Mouse (Mus musculus) small intestine, adult 2 months (tissue): ENCODE results near the gene Slc25a20. TPM values are rescaled to one million over a fixed set of nuclear protein-coding genes. Genes with fewer than 3 reads are reported as not detected.
A peak's percentile ranks its signal among the peaks of the same experiment; 100 is the strongest.

Source experiments
- H3K27ac ChIP-seq: fragments of 200-500 bp; 2 replicates; pipeline ENCODE4 v1.5.1; 2012; ENCODE audit warnings: low read depth, low read length, control low read depth, inconsistent platforms; ENCODE audit not compliant: insufficient read depth
- H3K27me3 ChIP-seq: fragments of 200-500 bp; 2 replicates; pipeline ENCODE4 v1.6.1; 2012; ENCODE audit warnings: mild to moderate bottlenecking, moderate library complexity, low read length, inconsistent platforms; ENCODE audit not compliant: control insufficient read depth, insufficient read depth
- H3K36me3 ChIP-seq: fragments of 200-500 bp; 2 replicates; pipeline ENCODE4 v1.6.1; 2012; ENCODE audit warnings: mild to moderate bottlenecking, low read length, control low read depth, inconsistent platforms; ENCODE audit not compliant: control insufficient read depth, insufficient read depth
- H3K4me1 ChIP-seq: fragments of 200-500 bp; 2 replicates; pipeline ENCODE4 v1.6.1; 2012; ENCODE audit warnings: low read length, inconsistent platforms, mixed read lengths; ENCODE audit not compliant: control insufficient read depth, insufficient read depth, insufficient read length
- H3K4me3 ChIP-seq: fragments of 200-500 bp; 2 replicates; pipeline ENCODE4 v1.5.1; 2012; ENCODE audit warnings: low read depth, mild to moderate bottlenecking, control low read depth, inconsistent platforms, low read length, moderate library complexity
- CTCF ChIP-seq: fragments of 200-500 bp; IDR thresholded peaks from 2 replicates; pipeline ENCODE4 v1.5.1; 2012; ENCODE audit warnings: low read depth, mild to moderate bottlenecking, control low read depth, inconsistent platforms, low read length, moderate library complexity, mixed read lengths; ENCODE audit not compliant: insufficient replicate concordance, insufficient read length; ENCODE audit errors: extremely low read depth
- POLR2A ChIP-seq: fragments of 200-500 bp; IDR thresholded peaks from 2 replicates; pipeline ENCODE4 v1.6.1; 2012; ENCODE audit warnings: low read depth, mild to moderate bottlenecking, control low read depth, inconsistent platforms, low read length, moderate library complexity
- WGBS: fragments of 180-500 bp; shearing (Covaris S2); methylation state at CpG from one replicate; pipeline ENCODE4 v1.1.7; 2018; 5-methylcytosine and 5-hydroxymethylcytosine counted together
- polyA plus RNA-seq: library from polyadenylated mRNA; depleted of rRNA; stranded (reverse); fragments of >200 nt; gene quantifications from 2 replicates; pipeline ENCODE4 v1.2.3, GENCODE M21; 2012; rRNA removed

Gene Slc25a20
- polyA plus RNA-seq = 19.7 and 26.0 TPM in 2 replicates

GRCm38 (mm10) chr9:108661677-108662612 is at the start of gene Slc25a20:
Gene Slc25a20, plus strand, starts transcription at chr9:108662088.
- WGBS = 3% methylated on average over 37 of the region's 37 CpGs
- Histone ChIP-seq H3K4me1 (peaks cover 5% of the 10 kb centered on the region; the same call in 1 of the 2 replicates), H3K36me3 (no peaks in the 10 kb centered on the region), H3K27ac (peak within 1 kb of the TSS; percentile 51; the same call in 1 of the 2 replicates), H3K4me3 (peak within 1 kb of the TSS; percentile 75), H3K27me3 (no peaks in the 10 kb centered on the region)
- TF ChIP-seq CTCF (no peak), POLR2A (no peak)

- 82% methylated on average over 1 of the region's 1 CpGs for WGBS
- Histone ChIP-seq H3K4me3 (no peak overlapping the region), H3K4me1 (no peaks in the 10 kb centered on the region), H3K36me3 (peaks cover 63% of the 10 kb centered on the region), H3K27me3 (no peaks in the 10 kb centered on the region), H3K27ac (no peak overlapping the region)
- TF ChIP-seq POLR2A (no peak), CTCF (no peak)
Observed at GRCm38 (mm10) chr9:108617301-108617700, 44.6 kb upstream of the Slc25a20 start.

DNA sequence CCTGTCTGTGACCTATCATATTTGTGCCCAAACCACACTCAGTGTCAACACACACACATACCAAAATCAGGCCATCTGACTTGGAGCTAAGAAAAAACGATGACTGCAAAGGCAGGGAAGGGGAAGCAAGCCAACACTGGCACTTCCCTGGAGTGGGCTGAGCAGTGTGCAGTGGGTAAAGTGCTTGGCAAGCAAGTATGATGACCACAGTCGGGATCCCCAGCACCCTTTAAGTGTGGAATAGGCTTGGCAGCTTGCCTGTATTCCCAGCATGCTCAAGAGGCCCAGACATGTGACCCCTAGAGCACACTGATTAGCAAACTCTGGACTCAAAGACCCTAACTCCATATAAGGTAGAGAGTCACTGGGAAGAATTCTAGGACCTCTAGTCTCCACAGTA is 35.4 kb upstream of the Slc25a20 start:
- Histone ChIP-seq H3K4me1 (0 out of 2 replicates have a peak, but pooled peaks cover 2% of the 10 kb centered on the region), H3K36me3 (peaks cover 23% of the 10 kb centered on the region), H3K27ac (no peak overlapping the region), H3K4me3 (no peak overlapping the region), H3K27me3 (no peaks in the 10 kb centered on the region)
- 52% methylated on average over 2 of the region's 2 CpGs for WGBS
- TF ChIP-seq POLR2A (no peak), CTCF (no peak)

DNA sequence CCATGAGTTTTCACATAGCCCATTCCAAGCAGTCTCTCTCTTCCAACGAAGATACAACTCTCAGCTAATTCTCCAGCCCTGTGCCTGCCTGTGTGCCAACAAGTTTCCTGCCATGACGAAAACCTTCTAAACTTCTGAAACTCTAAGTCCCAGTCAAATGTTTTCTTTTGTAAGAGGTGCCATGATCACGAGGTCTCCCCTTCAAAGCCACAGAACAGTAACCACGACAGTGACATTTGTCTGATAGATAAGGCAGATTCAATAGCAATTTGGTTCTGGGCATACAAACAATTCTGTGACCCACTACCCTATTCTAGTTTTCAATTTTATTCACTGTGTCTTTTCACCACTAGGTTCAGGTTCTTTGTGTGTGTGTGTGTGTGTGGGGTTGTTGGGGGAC is 33.7 kb upstream of the Slc25a20 start:
- Histone ChIP-seq H3K4me3 (no peak overlapping the region), H3K36me3 (peaks cover 21% of the 10 kb centered on the region), H3K27me3 (no peaks in the 10 kb centered on the region), H3K4me1 (0 out of 2 replicates have a peak, but pooled peaks cover 2% of the 10 kb centered on the region), H3K27ac (no peak overlapping the region)
- WGBS = 74% methylated on average over 4 of the region's 4 CpGs
- TF ChIP-seq POLR2A (no peak), CTCF (no peak)

GRCm38 (mm10) chr9:108630683-108631082 is 31.2 kb upstream of the Slc25a20 start:
- 53% methylated on average over 1 of the region's 1 CpGs for WGBS
- H3K27me3 ChIP-seq = no peaks in the 10 kb centered on the region

DNA sequence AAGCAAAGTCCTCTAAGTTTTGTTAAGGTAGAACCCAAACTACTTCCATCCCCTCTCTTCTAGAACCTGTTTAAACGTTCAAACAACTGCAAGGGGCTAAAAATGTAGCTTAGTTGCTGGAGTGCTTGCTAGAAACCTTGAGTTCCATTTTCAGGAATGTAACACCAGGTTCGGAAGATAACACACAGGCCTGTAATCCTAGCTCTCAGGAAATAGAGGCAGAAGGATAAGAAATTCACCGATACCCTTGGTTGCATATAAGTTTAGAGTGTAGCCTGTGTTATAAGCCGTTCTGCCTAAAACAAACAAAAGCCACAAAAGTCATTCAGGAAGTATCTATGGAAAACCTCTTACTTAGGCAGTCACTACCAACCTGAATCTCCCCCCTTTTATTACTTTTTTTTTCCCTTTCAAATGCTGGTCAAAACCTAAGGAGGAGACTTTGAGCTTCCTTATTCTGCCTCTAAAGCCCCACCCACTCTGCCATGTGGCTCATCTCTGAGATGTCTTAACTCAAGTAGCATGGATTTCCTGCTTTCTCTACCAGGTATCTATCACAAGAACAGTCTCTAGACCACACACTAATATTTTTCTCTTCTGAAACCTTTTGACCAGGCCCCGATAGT is 30.1 kb upstream of the Slc25a20 start:
- Histone ChIP-seq H3K4me1 (0 out of 2 replicates have a peak, but pooled peaks cover 2% of the 10 kb centered on the region), H3K27ac (no peak overlapping the region), H3K4me3 (no peak overlapping the region), H3K36me3 (peaks cover 18% of the 10 kb centered on the region), H3K27me3 (no peaks in the 10 kb centered on the region)
- 62% methylated on average over 5 of the region's 5 CpGs for WGBS
- TF ChIP-seq POLR2A = no peak
- no peak for TF ChIP-seq CTCF

More at GRCm38 (mm10) chr9:108630683-108631082, 31.2 kb upstream of the Slc25a20 start:
- no peak overlapping the region for H3K27ac ChIP-seq
- TF ChIP-seq CTCF (no peak), POLR2A (no peak)
- 0 out of 2 replicates have a peak, but pooled peaks cover 2% of the 10 kb centered on the region for H3K4me1 ChIP-seq
- H3K4me3 ChIP-seq = no peak overlapping the region
- H3K36me3 ChIP-seq = peaks cover 17% of the 10 kb centered on the region

DNA sequence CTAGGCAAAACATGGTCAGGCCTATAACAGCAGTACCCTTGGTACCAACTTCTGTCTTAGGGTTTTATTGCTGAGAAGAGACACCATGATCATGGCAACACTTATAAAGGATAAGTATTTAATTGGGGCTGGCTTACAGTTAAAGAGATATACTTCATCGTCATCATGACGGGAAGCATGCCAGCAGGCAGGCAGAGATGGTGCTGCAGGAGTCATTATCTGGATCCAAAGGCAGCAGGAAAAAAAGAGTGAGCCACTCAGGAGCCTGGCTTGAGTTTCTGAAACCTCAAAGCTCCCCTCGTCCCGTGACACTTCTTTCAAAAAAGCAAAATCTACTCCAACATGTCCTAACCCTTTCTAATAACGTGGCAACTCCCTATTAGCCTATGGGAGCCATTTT is 29.5 kb upstream of the Slc25a20 start:
- TF ChIP-seq CTCF = no peak
- no peak for TF ChIP-seq POLR2A
- Histone ChIP-seq H3K36me3 (peaks cover 18% of the 10 kb centered on the region), H3K4me1 (0 out of 2 replicates have a peak, but pooled peaks cover 2% of the 10 kb centered on the region), H3K27ac (no peak overlapping the region), H3K4me3 (no peak overlapping the region), H3K27me3 (no peaks in the 10 kb centered on the region)
- 62% methylated on average over 5 of the region's 5 CpGs for WGBS
